ENCODE assay signal across 12 mouse cellular contexts in the genomic region with DNA sequence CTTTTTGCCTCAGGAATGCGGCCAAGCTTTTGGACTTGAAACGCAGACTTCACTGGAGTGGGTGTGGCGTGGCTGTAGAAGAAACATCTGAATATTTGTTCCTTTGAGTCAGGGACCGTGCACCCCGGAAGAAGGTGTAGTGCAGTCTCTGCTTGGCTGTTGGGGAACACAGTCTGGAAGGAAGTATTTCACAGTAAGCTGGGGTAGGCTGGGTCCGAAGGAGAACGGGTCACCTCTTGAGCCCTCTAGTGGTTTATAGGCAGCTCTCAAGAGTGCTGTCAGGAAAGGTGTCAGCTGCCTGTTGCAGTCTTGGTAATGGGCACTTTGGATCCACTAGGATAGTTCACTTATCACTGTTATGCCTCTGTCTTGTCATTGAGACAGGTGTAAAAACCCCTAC. TPM values are rescaled to one million over a fixed set of nuclear protein-coding genes. Genes with fewer than 3 reads are reported as not detected.
DNase-seq lines count a peak whose midpoint lies in the region; ATAC-seq lines count a peak whose summit lies in the region.
"Had no signal": no experiment of that assay in that cellular context is flagged by ENCODE, and none has a peak within 500 bp of the region (broad histone marks: within the 10 kb centered on the region; RNA-seq: fewer than 3 reads in every experiment).

No protein-coding gene starts in this region.

- no peak for ATAC-seq in midbrain, embryonic 11.5 days (ENCODE audit: low FRiP score)
- ATAC-seq in midbrain, embryonic 16.5 days = no peak
- ATAC-seq in granulocyte monocyte progenitor cell, adult 5-6 weeks (replicated peaks; ENCODE audit: poor library complexity, severe bottlenecking) = peak; percentile 44

- H3K27ac ChIP-seq in midbrain, embryonic 11.5 days (ENCODE audit: low read depth, low read length) = no peak overlapping the region
- no peak overlapping the region for H3K27ac ChIP-seq in midbrain, embryonic 16.5 days (ENCODE audit: low read length)
- H3K27ac ChIP-seq: limb, embryonic 12.5 days; midbrain, embryonic 10.5 days; stomach, embryonic 15.5 days had no signal

- no peak overlapping the region for H3K4me2 ChIP-seq in midbrain, embryonic 11.5 days
- no peak overlapping the region for H3K4me2 ChIP-seq in midbrain, embryonic 16.5 days (ENCODE audit: low read length)
- H3K4me2 ChIP-seq: limb, embryonic 12.5 days; stomach, embryonic 15.5 days had no signal

- no peaks in the 10 kb centered on the region for H3K36me3 ChIP-seq in midbrain, embryonic 11.5 days (ENCODE audit: control insufficient read depth, insufficient read depth, low read length)
- H3K36me3 ChIP-seq in midbrain, embryonic 16.5 days (ENCODE audit: control insufficient read depth, insufficient read depth, low read length) = no peaks in the 10 kb centered on the region
- H3K36me3 ChIP-seq: stomach, embryonic 15.5 days had no signal

- WGBS in midbrain, embryonic 11.5 days = 83% methylated on average over 7 of the region's 7 CpGs
- 78% methylated on average over 7 of the region's 7 CpGs for WGBS in midbrain, embryonic 16.5 days

- peaks cover 11% of the 10 kb centered on the region for H3K4me1 ChIP-seq in midbrain, embryonic 11.5 days (ENCODE audit: control insufficient read depth, insufficient read depth, low read length)
- peaks cover 26% of the 10 kb centered on the region for H3K4me1 ChIP-seq in midbrain, embryonic 16.5 days (ENCODE audit: control insufficient read depth, insufficient read depth, low read length)

- H3K9ac ChIP-seq in midbrain, embryonic 11.5 days (ENCODE audit: low read length) = no peak overlapping the region
- no peak overlapping the region for H3K9ac ChIP-seq in midbrain, embryonic 16.5 days (ENCODE audit: low read depth, low read length)
- H3K9ac ChIP-seq: limb, embryonic 12.5 days; stomach, embryonic 15.5 days had no signal

- DNase-seq in embryo, embryonic 10.5 days (ENCODE audit: low spot score) = peak; percentile 18
- no peak for DNase-seq in embryo, embryonic 10 days (ENCODE audit: low spot score)
- DNase-seq in midbrain, embryonic 11.5 days (ENCODE audit: low spot score, missing footprints) = peak; percentile 81
- peak; percentile 16 to 18 for DNase-seq in natural killer cell, adult 2 months (ENCODE audit: low spot score in 2 of 2)
- DNase-seq in urinary bladder, postnatal 25 days (ENCODE audit: low spot score) = no peak
- no peak for DNase-seq in left cerebral cortex, postnatal 25 days (ENCODE audit: low spot score in 2 of 2)
- DNase-seq: cerebellum, adult 8-10 months had no signal

- no peaks in the 10 kb centered on the region; the same call in 1 of the 2 replicates for H3K9me3 ChIP-seq in midbrain, embryonic 11.5 days (ENCODE audit: control insufficient read depth, low read length)
- H3K9me3 ChIP-seq in midbrain, embryonic 16.5 days (replicated peaks; ENCODE audit: control insufficient read depth, low read length, poor library complexity, severe bottlenecking) = no peaks in the 10 kb centered on the region
- H3K9me3 ChIP-seq: stomach, embryonic 15.5 days had no signal

- H3K4me3 ChIP-seq in midbrain, embryonic 11.5 days (ENCODE audit: low read depth, low read length) = no peak overlapping the region
- H3K4me3 ChIP-seq in midbrain, embryonic 16.5 days (ENCODE audit: low read depth, low read length) = no peak overlapping the region
- H3K4me3 ChIP-seq: limb, embryonic 12.5 days; midbrain, embryonic 10.5 days; stomach, embryonic 15.5 days had no signal

- no peaks in the 10 kb centered on the region for H3K27me3 ChIP-seq in midbrain, embryonic 11.5 days (ENCODE audit: control insufficient read depth, insufficient read depth, low read length)
- no peaks in the 10 kb centered on the region for H3K27me3 ChIP-seq in midbrain, embryonic 16.5 days (ENCODE audit: control insufficient read depth, insufficient read depth, low read depth, low read length)
- H3K27me3 ChIP-seq: limb, embryonic 12.5 days; stomach, embryonic 15.5 days had no signal

- intact Hi-C loops in left cerebral cortex, postnatal 25 days (cut with DNase I) = no loop called here

RNA-seq across cellular contexts. Expression of a gene that starts 3.9 kb away (rescaled TPM):
- polyA plus RNA-seq in midbrain, embryonic 11.5 days (2014; fragmentation: Nextera tagmentation; extraction: Ambion mirVana) = 51.0 and 58.0 TPM in 2 replicates
- polyA plus RNA-seq in midbrain, embryonic 16.5 days (2015; fragmentation: Nextera tagmentation; extraction: Ambion mirVana) = 41.5 and 45.2 TPM in 2 replicates
- 76.3 and 77.3 TPM in 2 replicates for total RNA-seq in granulocyte monocyte progenitor cell, adult 5-6 weeks (2014; fragmentation: Nextera tagmentation)
- 42.0 and 101 TPM in 2 replicates for total RNA-seq in granulocyte monocyte progenitor cell, adult 5-6 weeks (2017)
- 10 to 100 TPM; 41.7 to 57.5 TPM for total RNA-seq in left cerebral cortex, postnatal 25 days (2021)

RNA-seq across cellular contexts. Expression of a gene that starts 13.7 kb away (rescaled TPM):
- polyA plus RNA-seq in midbrain, embryonic 11.5 days (2014; fragmentation: Nextera tagmentation; extraction: Ambion mirVana) = 67.6 and 72.9 TPM in 2 replicates
- 79.4 and 86.0 TPM in 2 replicates for polyA plus RNA-seq in midbrain, embryonic 16.5 days (2015; fragmentation: Nextera tagmentation; extraction: Ambion mirVana)
- 48.3 and 56.7 TPM in 2 replicates for total RNA-seq in granulocyte monocyte progenitor cell, adult 5-6 weeks (2014; fragmentation: Nextera tagmentation)
- 73.6 and 82.1 TPM in 2 replicates for total RNA-seq in granulocyte monocyte progenitor cell, adult 5-6 weeks (2017)
- 10 to 100 TPM; 64.1 to 65.5 TPM for total RNA-seq in left cerebral cortex, postnatal 25 days (2021)

Comparison
In these comparisons a context has a peak if more than half of its experiments do, and no peak if none do; other contexts are left out.
1. DNase-seq: peak in embryo, embryonic 10.5 days (single experiment), midbrain, embryonic 11.5 days (single experiment) and natural killer cell, adult 2 months (2 of 2); none in embryo, embryonic 10 days (single experiment), urinary bladder, postnatal 25 days (single experiment) and left cerebral cortex, postnatal 25 days (0 of 2).